Mouse (Mus musculus): ENCODE results near the gene P2rx1.

DNA sequence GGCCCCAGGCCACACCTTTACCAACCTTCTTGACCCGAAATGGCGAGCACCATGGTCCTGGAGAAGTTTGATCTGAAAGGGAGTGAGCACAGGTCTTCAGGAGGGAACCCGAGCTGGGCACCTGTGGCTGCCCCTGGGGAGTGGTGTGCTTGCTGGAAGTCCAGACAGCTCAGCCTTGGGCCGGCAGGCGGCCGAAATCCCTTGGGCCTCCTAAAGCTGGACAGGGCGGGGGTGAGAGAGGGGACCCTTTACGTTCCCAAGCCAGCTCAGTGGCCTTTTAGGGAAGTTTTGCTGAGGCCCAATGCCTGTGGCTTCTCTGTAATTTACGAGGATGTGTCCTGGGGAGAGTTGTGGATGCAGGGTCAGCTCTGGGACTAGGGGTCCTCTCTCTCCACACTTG is 8.2 kb upstream of the P2rx1 start:
- TF ChIP-seq POLR2A (IDR thresholded peaks at IDR 0.05; ENCODE audit: extremely low read depth, insufficient read depth, low read length) (no peak), CTCF (IDR thresholded peaks at IDR 0.05; ENCODE audit: extremely low read depth, insufficient read depth, low read length) (no peak)
